Mouse (Mus musculus) ES-E14 (cell line): ENCODE results near the gene Dok7. TPM values are rescaled to one million over a fixed set of nuclear protein-coding genes. Genes with fewer than 3 reads are reported as not detected.

Experiments
- DNase-seq: peaks from one replicate; pipeline ENCODE4 v3.0.0-alpha.2; 2013; ENCODE audit warnings: low read depth, low spot score
- H3K27ac ChIP-seq: 2 replicates; pipeline ENCODE4 v1.5.1; 2012; ENCODE audit warnings: low read depth, mild to moderate bottlenecking, low read length, moderate library complexity, mixed read lengths; ENCODE audit not compliant: poor library complexity, insufficient read depth, severe bottlenecking
- H3K36me3 ChIP-seq: 2 replicates; pipeline ENCODE4 v1.6.1; 2012; ENCODE audit warnings: mild to moderate bottlenecking, low read length, moderate library complexity, mixed read lengths; ENCODE audit not compliant: control insufficient read depth, poor library complexity, insufficient read depth, severe bottlenecking
- H3K4me1 ChIP-seq, 2 experiments: fragments of 150-350 bp in 1 of 2; sonication (generic) in 1 of 2; 2 replicates each; pipeline ENCODE4 v1.6.1; 2012; ENCODE audit warnings: low read length in 2 of 2, mild to moderate bottlenecking in 1 of 2, mixed read lengths in 1 of 2; ENCODE audit not compliant: control insufficient read depth in 2 of 2, insufficient read depth in 2 of 2, poor library complexity in 1 of 2
- H3K4me3 ChIP-seq, 2 experiments: fragments of 150-350 bp in 1 of 2; sonication (generic) in 1 of 2; 2 replicates each; pipeline ENCODE4 v1.5.1; 2012; ENCODE audit warnings: low read length in 2 of 2, low read depth in 1 of 2, mild to moderate bottlenecking in 1 of 2, mixed read lengths in 1 of 2; ENCODE audit not compliant: insufficient read depth in 1 of 2, poor library complexity in 1 of 2, severe bottlenecking in 1 of 2
- H3K9ac ChIP-seq: 2 replicates; pipeline ENCODE4 v1.6.1; 2012; ENCODE audit warnings: low read depth, mild to moderate bottlenecking, low read length, mixed read lengths; ENCODE audit not compliant: poor library complexity, insufficient read depth, severe bottlenecking
- H3K9me3 ChIP-seq: fragments of 150-350 bp; sonication (generic); 2 replicates; pipeline ENCODE4 v1.6.1; 2012; ENCODE audit warnings: low read depth, mild to moderate bottlenecking, low read length; ENCODE audit not compliant: control insufficient read depth, insufficient read depth
- CHD2 ChIP-seq: IDR thresholded peaks from 2 replicates; pipeline ENCODE4 v1.6.1; 2014; ENCODE audit warnings: mild to moderate bottlenecking, low read depth, low read length, inconsistent platforms
- HCFC1 ChIP-seq: IDR thresholded peaks from 2 replicates; pipeline ENCODE4 v1.6.1; 2012; ENCODE audit warnings: low read length, inconsistent platforms, borderline replicate concordance; ENCODE audit not compliant: insufficient read depth
- MAFK ChIP-seq: IDR thresholded peaks from 2 replicates; pipeline ENCODE4 v1.6.1; 2014; ENCODE audit warnings: mild to moderate bottlenecking, low read depth, low read length, inconsistent platforms; ENCODE audit not compliant: insufficient read depth
- ZC3H11A ChIP-seq: IDR thresholded peaks from 2 replicates; pipeline ENCODE4 v1.6.1; 2012; ENCODE audit warnings: low read depth, mild to moderate bottlenecking, inconsistent platforms, low read length, borderline replicate concordance
- ZNF384 ChIP-seq: IDR thresholded peaks from 2 replicates; pipeline ENCODE4 v1.6.1; 2012; ENCODE audit warnings: low read depth, low read length, inconsistent platforms
- in situ Hi-C, 2 experiments: fragments of 600-800 bp; cut with MboI; formaldehyde crosslinking; loops; one replicate each; pipeline ENCODE4 v1.15.1; 2025; ENCODE audit warnings: low sequenced_read_pairs in 2 of 2, inconsistent platforms in 1 of 2; ENCODE audit not compliant: unreplicated experiment in 2 of 2
- total RNA-seq: library from RNA; depleted of rRNA; stranded (reverse); fragments of 300-350 nt; gene quantifications from 2 replicates; pipeline ENCODE4 v1.2.3, GENCODE M21; 2012

The Dok7 gene
- total RNA-seq, 1 experiment: 0.18 TPM

GRCm38 (mm10) chr5:35014036-35014435 lies 42.5 kb upstream of the Dok7 start:
- in situ Hi-C loops: no loop called here
- no peak overlapping the region for H3K27ac ChIP-seq
- no peak overlapping the region for H3K9ac ChIP-seq
- H3K9me3 ChIP-seq: no peaks in the 10 kb centered on the region
- no peak for TF ChIP-seq CHD2
- TF ChIP-seq ZC3H11A: no peak
- TF ChIP-seq MAFK: no peak
- TF ChIP-seq ZNF384: no peak
- TF ChIP-seq HCFC1: no peak
- no peak for DNase-seq
- no peak overlapping the region for H3K4me3 ChIP-seq
- H3K36me3 ChIP-seq: no peaks in the 10 kb centered on the region
- H3K4me1 ChIP-seq: no peaks in the 10 kb centered on the region

- Histone ChIP-seq H3K9me3 (no peaks in the 10 kb centered on the region), H3K4me3 (no peak overlapping the region), H3K4me1 (no peaks in the 10 kb centered on the region), H3K9ac (no peak overlapping the region), H3K27ac (no peak overlapping the region), H3K36me3 (no peaks in the 10 kb centered on the region; the same call in 1 of the 2 replicates)
- no peak for DNase-seq
- TF ChIP-seq HCFC1 (no peak), ZNF384 (no peak), CHD2 (no peak), MAFK (no peak), ZC3H11A (no peak)
- in situ Hi-C loops: no loop called here
Observed at GRCm38 (mm10) chr5:35019673-35020300, 36.8 kb upstream of the Dok7 start.

GRCm38 (mm10) chr5:35020410-35021241 lies 35.9 kb upstream of the Dok7 start:
- H3K27ac ChIP-seq: no peak overlapping the region
- no peak for DNase-seq
- in situ Hi-C loops: no loop called here
- H3K4me3 ChIP-seq: no peak overlapping the region
- H3K9me3 ChIP-seq: no peaks in the 10 kb centered on the region
- no peak for TF ChIP-seq MAFK
- TF ChIP-seq ZC3H11A: no peak
- no peak for TF ChIP-seq ZNF384
- no peak for TF ChIP-seq CHD2
- no peak for TF ChIP-seq HCFC1
- no peak overlapping the region for H3K9ac ChIP-seq
- H3K36me3 ChIP-seq: no peaks in the 10 kb centered on the region; the same call in 1 of the 2 replicates
- H3K4me1 ChIP-seq: no peaks in the 10 kb centered on the region

- peak; percentile 16 for DNase-seq
- Histone ChIP-seq H3K4me3 (no peak overlapping the region), H3K27ac (no peak overlapping the region), H3K36me3 (no peaks in the 10 kb centered on the region; the same call in 1 of the 2 replicates), H3K4me1 (no peaks in the 10 kb centered on the region), H3K9me3 (no peaks in the 10 kb centered on the region), H3K9ac (no peak overlapping the region)
- TF ChIP-seq ZC3H11A (0 out of 2 replicates have a peak, but pooled peaks have one; percentile 2), CHD2 (no peak), MAFK (no peak), ZNF384 (no peak), HCFC1 (no peak)
- in situ Hi-C loops: no loop called here
Observed at GRCm38 (mm10) chr5:35024975-35025374, 31.6 kb upstream of the Dok7 start.

- Histone ChIP-seq H3K4me3 (no peak overlapping the region), H3K36me3 (no peaks in the 10 kb centered on the region; the same call in 1 of the 2 replicates), H3K4me1 (peaks cover 0 to 5% of the 10 kb centered on the region in 2 experiments; a peak in 2 of 4 replicates), H3K27ac (no peak overlapping the region), H3K9ac (no peak overlapping the region), H3K9me3 (no peaks in the 10 kb centered on the region)
- TF ChIP-seq HCFC1: no peak
- no peak for TF ChIP-seq MAFK
- TF ChIP-seq ZNF384: no peak
- no peak for TF ChIP-seq CHD2
- TF ChIP-seq ZC3H11A: no peak
- in situ Hi-C loops: no loop called here
- no peak for DNase-seq
Observed at GRCm38 (mm10) chr5:35029303-35029702, 27.3 kb upstream of the Dok7 start.
